Mouse (Mus musculus) A20 (cell line): ENCODE results near the gene Gpr161.
"Not testable (repeated sequence)": the region's sequence is repeated elsewhere in the genome, so short reads cannot be mapped to it uniquely, and the experiment has no call there.

Experiments
- DNase-seq: peaks from one replicate; pipeline ENCODE4 v3.0.0-alpha.2; 2011; ENCODE audit warnings: low read depth, low spot score

Gpr161 gene

DNA sequence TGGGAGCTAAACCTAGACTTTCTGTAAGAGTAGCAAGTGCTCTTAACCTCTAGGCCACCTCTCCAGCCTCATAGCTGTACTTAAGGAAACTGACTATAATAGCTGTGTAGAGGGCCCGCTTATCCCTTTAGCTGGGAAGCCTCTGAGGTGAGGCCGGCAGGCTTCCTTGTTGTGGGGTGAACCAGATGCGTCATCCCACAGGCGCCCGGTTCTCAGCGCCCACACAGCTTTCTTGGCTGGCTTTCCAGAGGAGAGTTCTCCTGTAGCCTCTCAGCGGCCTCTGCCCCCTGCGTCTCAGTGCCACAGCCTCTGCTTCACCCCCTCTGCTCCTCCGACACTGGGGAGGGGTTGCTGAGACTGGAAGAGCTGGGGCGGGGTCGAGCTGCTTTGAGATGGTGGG, 20.8 kb downstream of the Gpr161 start:
- DNase-seq, result no peak

DNA sequence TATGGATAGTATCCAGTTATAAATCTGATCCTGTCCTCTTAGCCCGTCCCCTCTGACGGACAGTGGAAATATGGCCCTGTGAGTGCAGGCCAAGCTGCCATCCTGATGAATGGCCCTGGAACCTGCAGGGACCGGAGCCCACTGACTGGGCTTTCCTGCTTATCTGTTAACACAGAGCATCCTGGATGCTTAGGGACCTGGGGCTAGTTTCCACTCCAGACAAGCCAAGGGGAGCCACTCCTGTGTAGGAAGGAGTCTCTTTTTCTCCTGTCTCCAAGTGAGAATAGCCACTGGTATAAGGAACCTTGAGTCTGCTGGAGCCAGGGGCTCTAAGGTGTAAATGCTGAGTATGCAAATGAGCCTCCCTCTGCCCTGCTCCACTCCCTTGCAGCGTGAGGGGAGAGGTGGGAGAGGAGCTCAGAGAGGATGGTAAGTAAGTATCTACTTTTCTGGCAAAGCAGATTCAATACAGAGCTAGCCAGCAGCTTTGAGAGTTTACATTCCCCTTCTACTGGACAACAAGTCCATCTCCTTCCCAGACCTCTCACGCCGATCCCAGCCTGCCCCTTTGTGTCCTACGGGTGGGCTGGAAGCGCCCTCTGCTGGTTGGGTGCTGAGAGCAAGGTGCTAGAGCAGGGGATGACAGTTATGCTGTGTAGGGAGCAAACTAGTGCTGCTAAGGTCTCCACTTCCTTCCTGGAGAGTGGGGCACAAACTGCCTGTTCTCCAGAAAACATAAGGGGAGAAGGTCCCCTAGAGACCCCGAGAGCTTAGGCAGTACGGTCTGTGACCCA, 24.7 kb downstream of the Gpr161 start:
- peak; percentile 83 for DNase-seq

- no peak for DNase-seq
Measured at GRCm38 (mm10) chr1:165321393-165321861, 25.8 kb downstream of the Gpr161 start.

DNA sequence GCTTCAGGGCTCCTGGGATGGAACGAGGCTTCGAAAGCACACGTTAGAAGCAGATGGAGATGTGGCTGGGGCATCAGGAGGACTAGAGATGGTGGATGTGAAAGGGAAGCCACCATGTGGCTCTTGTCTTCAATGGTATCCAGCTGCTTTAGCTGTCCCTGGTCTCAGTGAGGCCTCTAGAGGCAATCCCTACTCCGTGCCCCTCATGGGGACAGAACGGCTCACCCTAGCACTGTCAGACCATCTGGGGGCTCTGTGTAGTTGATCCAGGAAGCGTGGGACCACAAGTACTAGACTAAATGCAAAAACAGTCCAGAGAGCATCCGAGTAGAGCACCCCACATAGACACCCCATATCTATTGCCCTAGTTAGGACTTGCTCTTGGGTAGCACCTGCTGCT, 26.3 kb downstream of the Gpr161 start:
- DNase-seq, result no peak

- no peak for DNase-seq
Measured at GRCm38 (mm10) chr1:165322934-165323333, 27.3 kb downstream of the Gpr161 start.

GRCm38 (mm10) chr1:165327370-165327769, 31.8 kb downstream of the Gpr161 start:
- no peak for DNase-seq

DNA sequence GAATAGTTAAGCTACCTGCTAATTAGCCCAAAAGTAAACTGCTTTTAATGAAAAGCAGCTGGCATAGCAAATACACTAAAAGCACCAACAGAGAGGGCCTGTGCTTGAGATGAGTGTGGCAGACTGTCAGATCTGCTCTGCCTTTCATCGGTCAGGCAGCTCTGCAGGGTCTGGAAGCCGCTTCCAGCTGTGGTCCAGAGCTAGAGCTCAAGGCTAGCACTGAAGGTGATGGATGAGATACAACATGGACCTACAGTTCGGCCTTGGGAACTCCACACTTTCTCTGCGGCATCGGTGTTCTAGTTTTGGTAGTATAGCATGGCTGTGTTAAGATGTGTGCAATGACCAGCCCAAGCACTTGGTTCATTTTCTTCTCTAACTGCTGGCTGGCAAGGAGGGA, 32.2 kb downstream of the Gpr161 start:
- DNase-seq, result no peak

DNA sequence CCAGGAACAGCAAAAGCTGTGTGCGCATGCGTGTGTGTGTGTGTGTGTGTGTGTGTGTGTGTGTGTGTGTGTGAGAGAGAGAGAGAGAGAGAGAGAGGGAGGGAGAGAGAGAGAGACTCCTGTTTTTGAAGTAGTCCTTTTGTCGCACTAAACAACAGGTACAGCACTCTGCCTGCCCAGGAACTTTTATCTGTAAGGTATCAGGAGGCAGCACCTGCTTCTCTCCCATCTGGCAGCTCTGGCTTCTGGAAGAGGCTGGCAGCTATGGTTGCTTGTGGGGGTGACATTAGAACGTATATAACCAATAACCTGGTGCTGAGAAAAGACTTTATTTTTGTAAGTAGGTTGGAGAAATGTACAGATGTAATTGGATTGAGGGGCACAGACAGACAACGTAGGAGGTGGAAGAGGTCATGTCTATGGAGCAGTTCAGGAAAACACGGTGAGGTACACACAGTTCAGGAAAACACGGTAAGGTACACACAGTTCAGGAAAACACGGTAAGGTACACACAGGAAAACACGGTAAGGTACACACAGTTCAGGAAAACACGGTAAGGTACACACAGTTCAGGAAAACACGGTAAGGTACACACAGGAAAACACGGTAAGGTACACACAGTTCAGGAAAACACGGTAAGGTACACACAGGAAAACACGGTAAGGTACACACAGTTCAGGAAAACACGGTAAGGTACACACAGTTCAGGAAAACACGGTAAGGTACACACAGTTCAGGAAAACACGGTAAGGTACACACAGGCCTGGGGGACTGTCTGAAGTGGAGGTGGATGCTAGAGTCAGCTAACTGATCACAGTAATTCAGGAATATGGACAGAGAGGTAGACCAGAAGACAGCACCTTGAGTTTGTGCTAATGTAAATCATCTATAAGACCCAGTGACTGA, 33.0 kb downstream of the Gpr161 start:
- DNase-seq, result not testable (repeated sequence)

DNA sequence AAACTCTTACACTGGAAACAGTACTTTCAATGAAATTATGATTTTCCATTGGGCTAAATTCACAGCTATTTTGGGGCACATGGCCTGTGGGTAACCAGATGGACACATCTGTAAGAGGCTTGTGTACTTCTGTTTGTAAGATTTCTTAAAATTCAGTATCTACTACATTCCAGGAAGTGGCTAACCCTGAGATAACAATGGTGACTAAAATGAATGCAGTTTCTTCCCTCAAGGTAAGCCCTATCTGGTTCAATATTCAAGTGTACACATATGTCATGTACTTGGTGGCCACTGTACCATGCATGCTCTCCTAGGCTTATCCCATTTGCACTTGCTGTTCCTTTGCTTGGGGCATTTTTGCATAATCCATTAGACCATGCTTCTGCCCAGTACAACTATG, 35.3 kb downstream of the Gpr161 start:
- no peak for DNase-seq

DNA sequence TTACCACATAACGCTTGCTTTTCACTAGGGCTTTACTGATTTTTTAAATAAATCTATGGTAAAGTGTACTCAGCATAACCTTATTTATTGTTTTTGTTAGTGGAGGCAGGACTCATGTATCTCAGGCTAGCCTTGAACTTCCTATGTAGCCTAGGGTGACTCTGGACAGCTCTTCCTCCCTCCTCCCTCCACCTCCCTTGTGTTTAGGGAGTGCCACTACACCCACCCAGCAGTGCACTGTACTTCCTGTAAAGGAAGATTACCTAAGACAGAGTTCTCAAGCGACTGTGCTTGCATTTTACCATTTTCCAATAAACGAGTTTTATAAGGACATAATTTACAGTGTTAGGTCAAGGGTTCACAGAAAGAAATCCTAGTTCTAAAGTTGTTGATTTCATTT, 37.2 kb downstream of the Gpr161 start:
- no peak for DNase-seq

GRCm38 (mm10) chr1:165342126-165342525, 46.5 kb downstream of the Gpr161 start:
- DNase-seq, result no peak

GRCm38 (mm10) chr1:165344453-165344852, 48.9 kb downstream of the Gpr161 start:
- no peak for DNase-seq

- no peak for DNase-seq
Measured at GRCm38 (mm10) chr1:165348627-165349026, 53.0 kb downstream of the Gpr161 start.

- DNase-seq, result no peak
Measured at GRCm38 (mm10) chr1:165356347-165356746, 60.8 kb downstream of the Gpr161 start.

DNA sequence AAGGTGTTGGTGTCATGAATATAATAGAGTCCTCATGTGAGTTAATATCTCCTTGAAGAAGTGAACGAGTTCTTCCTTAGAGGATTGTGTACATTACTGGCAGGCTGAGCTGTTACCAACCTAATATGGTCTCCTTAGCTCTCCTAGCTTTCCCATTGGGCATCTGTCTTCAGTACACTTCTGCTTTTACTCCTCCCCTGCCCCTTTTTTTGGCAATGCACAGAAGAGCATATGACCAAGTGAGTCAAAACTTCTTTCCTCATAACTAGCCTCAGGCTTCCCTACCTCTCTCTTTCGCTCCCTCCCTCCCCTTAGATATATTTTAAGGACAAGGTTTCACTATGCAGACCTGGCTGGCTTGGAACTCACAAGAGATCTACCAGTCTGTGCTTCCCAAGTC, 67.7 kb downstream of the Gpr161 start:
- no peak for DNase-seq

DNA sequence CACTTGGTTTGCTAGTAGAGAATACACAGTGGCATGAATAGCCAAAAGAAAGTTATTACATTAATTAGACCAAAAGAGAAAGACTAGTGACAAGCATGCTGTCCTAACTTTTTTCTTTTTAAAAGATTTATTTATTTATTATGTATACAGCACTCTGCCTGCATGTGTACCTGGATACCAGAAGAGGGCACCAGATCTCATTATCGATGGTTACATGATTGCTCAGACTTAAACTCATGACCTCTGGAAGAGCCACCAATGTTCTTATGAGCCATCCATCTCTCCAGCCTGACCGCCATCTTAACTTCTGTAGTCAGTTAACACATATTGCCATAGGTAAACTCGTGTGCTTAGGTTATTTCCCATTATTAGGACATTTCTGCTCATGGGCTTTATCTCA, 69.5 kb downstream of the Gpr161 start:
- peak; percentile 22 for DNase-seq

DNA sequence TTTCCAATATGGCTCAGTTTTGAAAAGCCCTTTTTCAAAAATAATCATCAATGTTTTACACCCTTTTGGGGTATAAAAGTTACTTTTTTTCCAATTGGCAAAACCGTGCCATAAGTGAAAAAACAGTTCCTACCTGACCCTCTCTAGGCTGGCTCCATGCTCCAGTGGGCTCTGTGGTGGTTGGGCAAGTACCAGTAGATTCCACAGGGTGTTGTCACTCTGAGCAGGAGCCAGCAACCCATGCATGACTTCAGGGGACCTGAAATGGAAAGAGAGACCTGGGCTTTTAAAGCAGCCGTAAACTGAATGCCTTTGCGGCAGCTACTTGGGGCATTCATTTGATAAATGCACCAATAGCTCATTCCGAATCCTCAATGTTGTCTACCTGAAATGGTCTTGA, 75.4 kb downstream of the Gpr161 start:
- DNase-seq, result no peak

GRCm38 (mm10) chr1:165373839-165374238, 78.2 kb downstream of the Gpr161 start:
- DNase-seq, result no peak
